Mouse (Mus musculus): ENCODE data around the gene Sv2c.
"Not testable (repeated sequence)": the region's sequence is repeated elsewhere in the genome, so short reads cannot be mapped to it uniquely, and the experiment has no call there.

The Sv2c gene

DNA sequence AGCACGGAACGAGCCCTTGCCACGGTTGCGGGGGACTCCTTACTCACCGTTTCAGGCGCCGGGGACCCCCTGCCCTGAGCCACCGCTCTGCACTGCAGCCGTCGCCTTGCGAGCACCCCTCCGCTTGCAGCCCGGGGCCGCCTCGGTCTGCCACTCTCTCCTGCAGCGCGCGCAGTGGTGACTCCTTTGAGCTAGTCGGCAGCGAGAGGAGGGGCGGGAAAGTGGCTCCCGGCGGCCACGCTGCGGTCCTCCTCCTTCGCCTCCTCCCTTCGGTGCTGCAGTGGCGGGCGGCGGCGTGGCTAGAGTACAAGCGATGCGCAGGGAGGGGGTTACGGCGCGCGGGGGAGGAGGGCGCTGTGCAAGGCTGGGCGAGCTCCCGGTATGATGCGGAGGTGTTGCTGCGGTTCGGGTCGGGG, at the start of gene Sv2c:
Sv2c (minus strand) TSS at position 177 of the 416 bp plus-strand sequence.
- DNase-seq (ENCODE audit: low read depth, low spot score), result peak; percentile 81

DNA sequence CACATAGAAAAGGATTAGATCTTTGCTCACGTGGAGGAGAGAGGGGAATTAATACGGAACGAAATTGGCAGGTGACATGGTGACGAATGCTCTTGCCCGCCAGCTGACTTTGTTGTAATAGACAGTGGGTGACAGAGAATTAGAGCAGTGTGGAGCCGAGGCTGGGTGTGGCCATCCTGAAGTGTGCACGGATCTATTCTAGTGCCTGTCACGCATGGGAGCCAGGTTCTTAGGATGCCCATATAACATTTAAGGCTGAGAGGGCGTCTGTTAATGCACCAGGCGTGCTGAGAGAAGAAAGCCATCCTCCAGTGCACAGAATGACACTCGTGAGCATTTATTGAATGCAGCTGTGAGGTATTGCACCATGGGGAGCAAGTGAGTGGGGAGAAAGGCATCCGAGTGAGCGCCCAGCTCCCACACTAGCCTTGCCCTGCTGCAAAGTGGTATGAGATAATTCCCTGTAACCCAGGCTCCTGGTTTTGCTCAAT, 48.3 kb upstream of the Sv2c start:
- peak; percentile 4 for DNase-seq (ENCODE audit: low read depth, low spot score)

DNA sequence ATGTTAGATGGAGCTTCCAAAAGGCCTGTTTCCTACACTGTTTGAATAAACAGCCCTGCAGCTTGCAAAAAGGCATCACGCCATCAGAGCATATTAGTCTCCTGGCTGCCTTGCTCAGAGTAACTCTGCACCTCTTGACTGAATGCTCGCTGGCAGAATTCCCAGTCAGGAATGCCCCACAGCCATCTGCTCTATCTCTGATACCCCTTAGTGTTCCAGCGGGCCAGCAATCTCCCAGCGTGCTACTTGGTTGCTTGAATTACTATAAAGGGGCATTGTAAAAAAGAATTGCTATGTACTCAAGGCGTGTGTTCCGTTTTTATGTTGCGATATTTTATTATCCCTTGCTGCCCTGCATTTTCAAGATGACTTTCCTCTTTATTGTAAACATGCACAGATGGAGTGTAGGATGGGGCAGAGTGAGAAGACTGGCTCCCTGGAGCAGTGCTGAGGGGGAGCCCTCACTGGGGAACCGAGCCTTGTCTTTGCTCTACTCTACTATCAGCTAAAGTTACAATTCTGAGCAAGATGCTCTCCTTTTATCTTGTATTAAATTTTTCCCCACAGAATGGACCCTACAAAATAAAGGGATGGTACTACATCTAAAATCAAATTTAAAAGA, 43.3 kb upstream of the Sv2c start:
- DNase-seq (ENCODE audit: low read depth, low spot score), result no peak

DNA sequence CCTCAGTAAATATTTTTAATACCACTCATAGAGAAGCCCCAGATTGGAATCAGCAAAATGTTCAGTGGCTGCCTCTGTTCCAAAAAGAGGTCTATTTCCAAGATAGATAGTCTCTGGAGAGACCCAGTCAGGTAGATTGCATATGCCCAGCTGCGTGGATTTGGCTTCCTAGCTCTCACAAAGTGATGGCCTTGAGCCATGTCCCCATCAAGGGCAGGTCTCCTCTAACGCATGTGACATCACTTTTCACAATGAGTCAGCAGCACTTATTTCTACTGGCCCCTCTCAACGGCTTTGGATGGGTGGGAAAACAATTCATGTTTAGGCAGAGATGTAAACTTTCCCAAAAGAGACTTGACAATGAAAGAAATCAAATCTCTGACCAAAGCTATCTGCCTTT, 41.3 kb upstream of the Sv2c start:
- DNase-seq (ENCODE audit: low read depth, low spot score), result no peak

DNA sequence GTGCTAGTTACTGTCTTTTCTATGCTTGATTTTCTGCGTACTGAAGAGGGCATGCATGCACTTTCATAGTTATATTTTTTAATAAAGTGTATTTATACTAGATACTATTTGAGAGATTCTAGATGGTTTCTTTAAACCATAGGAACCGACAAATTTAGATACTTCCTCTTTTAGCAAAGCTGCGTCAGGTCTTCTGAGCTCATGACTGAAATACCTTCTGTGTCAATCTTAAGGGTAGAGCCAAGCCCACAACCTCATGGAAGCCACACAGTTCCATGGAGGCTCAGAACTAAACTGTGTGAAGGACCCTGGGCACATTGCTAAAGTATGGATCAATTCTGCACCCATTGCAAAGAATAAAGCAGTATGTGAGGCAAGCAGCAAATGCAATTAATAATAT, 39.9 kb upstream of the Sv2c start:
- DNase-seq (ENCODE audit: low read depth, low spot score), result no peak

DNA sequence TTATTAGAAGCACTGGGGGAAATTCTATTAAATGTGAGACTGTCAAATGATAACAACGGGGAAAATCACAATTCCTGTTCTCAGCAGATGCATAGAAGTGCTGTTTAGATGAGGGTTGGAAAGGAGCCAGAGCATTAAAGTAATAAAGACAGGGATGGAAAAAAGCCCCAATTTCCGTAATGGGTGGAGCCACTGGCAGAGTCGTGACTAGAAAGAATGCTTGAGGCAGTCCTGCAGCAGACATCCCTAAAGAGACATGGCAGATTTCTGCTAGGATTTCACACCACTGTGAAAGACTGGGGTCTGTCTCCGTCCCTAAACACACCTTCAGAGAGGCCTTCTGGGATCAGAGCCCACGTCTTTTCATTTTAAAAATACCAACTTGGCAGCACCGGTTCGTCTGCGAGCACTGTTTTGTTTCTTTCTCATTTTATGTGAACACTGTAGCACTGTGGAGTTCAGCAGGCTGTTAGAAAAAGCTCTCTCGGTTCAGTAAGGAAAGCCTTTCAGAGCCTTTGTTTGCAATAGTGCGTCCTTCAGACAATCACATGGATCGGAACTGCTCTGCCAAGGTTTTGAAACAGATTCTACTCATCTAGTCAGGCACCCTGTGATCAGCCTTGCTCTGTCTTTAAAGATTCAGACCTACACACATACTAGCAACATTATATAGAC, 36.8 kb upstream of the Sv2c start:
- DNase-seq (ENCODE audit: low read depth, low spot score), result no peak

DNA sequence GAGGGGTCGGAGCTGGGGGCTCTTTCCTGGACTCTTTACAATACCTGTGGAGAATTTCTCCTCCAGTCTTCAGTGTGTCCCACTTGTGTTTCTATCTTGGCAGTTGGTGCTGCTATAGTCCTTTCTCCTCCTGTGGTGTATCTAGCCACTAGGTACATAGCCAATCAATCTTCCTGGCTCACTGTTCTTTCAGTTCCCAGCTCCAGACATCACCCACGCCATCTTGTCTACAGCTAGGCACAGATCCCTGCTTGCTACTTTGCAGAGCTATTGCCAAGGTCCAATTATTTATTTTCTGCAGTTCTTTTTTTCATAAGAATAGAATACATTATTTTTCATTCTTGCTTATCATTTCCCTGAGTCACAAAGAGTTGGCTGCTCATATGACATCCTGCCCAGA, 34.2 kb upstream of the Sv2c start:
- no peak for DNase-seq (ENCODE audit: low read depth, low spot score)

DNA sequence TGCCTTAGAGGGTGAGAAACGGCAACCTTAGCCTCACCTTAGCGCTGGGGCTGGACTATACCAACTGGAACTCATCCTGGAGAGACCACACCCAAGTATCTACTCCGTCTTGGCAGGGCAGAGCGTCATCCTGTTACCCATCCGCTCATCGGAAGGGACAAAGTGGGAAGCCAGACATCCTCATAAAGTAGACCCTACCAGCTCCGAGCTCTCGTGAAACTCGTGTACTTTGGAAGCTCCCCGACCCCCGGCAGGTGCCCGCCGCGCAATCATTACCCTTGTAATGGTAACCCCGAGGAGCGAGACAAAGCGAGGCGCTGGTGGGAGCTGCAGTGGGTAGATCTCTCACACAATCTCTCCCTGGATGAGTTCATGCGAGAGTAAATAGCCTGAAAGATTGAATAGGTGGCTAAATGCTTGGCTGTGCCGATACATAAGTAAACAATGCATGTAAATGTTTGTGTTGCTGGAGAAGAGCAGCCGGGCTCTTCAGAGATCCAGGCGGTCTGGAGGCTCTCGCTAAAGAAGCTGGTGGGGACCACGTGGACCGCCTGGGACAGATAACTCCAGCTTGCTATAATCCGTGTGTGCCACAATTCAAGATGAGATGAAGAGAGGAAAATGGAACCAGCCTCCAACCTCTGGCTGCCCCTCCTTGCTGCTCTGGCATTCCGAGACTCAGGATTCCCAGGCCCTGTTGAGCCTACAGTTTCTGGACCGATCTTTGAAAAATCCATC, 1.2 kb upstream of the Sv2c start:
- peak; percentile 39 for DNase-seq (ENCODE audit: low read depth, low spot score)

DNA sequence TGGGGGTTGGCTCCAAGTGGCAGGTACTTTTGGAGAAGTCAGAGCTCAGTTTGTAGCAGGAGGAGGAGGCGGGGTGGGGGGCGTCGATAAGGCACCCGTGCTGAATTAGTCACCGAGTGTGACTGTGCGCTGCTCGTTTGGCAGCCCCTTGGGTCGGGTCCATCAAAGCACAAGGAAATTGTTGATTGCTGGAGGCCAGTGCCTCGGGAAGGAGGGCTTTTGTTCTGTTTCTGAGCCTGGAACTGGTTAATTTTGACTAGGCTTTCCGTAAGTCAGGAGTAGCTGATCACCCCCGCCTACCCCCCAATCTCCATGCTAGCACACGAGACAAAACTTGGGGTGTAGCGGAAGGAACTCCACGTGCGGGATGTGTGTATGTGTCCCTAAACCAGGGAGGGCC, 456 bp upstream of the Sv2c start:
- peak; percentile 52 for DNase-seq (ENCODE audit: low read depth, low spot score)

DNA sequence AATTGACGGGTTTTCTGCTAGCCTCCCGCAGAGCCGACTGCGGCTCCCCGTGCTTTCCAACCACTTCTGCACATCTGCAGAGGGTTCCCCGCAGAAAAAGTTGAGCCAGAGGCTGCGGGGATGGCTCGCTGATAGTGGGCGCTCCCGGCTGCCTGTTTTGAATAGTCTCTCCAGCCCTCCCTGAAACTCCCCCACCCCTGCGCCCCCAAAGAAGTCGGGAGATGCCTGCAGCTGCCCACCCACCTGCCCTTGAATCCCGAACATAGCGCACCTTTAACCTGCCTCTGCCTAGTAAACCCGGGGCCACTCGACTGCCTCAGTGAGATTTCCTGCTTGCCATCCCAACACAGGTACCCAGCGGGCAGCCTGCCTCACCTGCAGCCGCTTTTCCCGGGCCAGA, 466 bp downstream of the Sv2c start:
- DNase-seq (ENCODE audit: low read depth, low spot score), result no peak

DNA sequence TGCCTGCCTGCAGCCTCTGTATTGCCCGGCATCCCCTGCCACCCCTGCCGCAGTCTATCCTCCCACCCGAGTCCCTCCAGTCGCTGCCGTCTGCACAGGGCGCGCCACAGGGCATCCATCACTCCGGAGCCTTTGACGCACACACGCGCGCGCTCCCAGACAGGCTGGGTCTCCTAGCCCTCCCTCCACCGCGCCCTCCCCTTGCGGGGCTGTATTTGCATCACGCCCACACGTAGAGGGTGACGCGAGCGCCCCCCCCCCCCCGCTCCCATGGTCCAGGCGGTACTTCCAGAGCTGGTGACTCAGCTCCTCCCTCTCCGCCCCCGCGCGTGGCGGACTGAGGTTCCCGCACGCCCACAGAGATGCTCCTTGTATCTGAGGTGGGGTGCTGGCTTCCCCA, 1.3 kb downstream of the Sv2c start:
- peak; percentile 81 for DNase-seq (ENCODE audit: low read depth, low spot score)

DNA sequence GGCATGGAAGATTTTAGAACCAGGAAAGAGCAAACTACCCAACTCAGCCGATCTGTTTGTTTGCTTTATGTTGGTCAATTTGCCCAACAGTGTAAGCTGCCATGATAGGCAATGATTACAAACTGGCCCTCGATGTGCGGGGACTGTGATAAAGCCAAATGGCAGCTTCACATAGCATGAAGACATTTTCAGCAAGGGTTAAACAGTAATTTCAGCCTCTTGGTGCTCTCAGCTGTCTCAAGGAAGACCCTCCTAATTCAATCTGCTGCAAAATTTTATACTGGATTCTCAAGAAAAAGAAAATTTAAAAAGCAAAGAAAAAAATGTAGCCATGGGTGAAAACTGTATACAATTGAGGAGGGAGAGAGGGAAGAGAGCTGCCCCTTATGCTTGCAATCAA, 3.3 kb downstream of the Sv2c start:
- DNase-seq (ENCODE audit: low read depth, low spot score), result no peak

DNA sequence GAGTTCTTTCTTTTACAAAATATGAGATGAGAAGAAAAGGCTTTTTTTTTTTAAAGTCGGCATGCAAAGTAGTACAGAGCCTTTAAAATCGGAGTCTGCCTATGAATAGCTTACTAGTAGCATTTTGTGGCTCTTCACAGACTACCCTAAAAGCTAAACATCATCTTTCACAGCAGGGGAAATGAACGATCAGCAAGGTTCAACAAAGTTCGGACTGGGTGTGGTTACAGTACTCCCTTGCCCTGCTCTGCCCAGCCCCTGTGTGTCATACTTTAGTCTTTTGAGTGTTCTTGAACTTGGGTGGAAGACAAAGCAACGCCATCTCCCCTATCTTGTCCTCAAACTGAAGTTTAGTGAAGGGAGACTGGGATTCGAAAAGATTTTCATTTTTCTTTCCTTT, 5.7 kb downstream of the Sv2c start:
- peak; percentile 37 for DNase-seq (ENCODE audit: low read depth, low spot score)

DNA sequence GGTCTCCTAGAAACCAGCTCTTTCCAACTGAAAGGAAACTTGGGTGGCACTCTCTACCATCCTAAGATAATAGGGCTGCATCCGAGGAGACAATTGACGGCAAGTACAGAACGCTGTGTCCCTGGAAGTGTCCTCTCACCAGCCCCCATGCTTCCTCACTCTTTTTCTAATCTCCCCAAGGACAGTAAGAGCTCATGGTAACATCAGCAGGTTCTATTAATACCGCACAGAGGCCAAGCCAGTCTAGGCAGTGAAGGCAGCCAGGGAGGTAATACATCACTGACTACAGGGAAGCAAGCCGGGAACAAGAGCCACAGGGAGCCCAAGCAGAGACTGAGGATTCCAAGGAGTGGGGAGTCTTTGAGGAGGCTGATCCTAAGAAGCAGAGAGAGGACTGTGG, 7.4 kb downstream of the Sv2c start:
- DNase-seq (ENCODE audit: low read depth, low spot score), result no peak

DNA sequence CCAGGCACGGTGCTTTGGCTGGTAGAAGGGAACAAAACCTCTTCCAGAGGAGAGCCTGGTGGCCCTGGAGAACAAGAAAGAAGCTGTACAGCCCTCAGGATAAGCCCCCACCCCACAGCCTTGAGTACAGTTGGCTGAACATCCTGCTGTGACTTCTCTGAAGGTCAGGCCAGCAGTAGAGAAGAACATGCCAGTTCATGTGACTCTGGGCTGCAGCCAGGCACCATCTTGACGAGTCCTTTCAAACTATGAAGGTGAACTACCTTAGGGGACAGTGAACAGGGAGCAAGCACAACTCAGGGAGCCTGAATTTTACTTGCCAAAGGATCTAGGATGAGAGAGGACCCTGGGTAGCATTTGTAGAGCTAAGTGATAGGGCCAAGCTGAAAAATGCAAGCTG, 19.7 kb downstream of the Sv2c start:
- no peak for DNase-seq (ENCODE audit: low read depth, low spot score)

DNA sequence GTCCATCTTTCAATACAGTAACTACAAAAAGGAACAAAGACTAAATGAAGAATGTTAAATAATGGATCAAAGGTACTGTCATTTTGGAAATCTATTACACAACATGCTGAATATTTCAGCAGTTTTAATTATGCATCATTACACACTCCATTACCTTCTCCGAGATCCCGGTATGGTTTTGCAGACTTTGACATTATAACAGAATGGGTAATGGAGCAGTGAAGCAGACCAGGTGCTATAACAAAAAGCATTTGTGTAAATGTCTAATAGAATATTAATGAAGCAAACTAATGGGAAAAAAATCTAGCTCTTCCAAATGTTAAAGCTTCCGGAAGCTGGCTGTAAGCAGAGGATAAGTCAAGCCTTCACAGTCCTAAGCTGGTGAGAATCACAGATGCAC, 21.6 kb downstream of the Sv2c start:
- no peak for DNase-seq (ENCODE audit: low read depth, low spot score)

DNA sequence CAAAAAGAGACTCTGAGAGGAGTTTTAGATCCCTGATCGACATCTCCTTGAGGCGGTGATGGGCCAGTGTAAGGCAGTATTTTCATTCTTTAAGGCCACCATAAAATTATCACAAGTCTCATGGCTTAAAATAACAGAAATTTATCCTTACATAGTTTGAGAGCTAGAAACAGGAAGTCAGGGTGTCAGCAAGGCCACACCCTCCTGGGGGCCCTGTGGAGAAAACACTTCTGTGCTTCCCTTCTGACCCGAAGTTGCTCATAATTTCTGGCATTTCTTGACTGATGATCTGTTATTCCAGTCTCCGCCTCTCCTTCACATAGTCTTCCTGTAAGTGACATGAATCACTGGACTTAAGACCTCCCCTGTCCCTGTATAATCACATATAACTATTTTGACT, 26.0 kb downstream of the Sv2c start:
- DNase-seq (ENCODE audit: low read depth, low spot score), result no peak

DNA sequence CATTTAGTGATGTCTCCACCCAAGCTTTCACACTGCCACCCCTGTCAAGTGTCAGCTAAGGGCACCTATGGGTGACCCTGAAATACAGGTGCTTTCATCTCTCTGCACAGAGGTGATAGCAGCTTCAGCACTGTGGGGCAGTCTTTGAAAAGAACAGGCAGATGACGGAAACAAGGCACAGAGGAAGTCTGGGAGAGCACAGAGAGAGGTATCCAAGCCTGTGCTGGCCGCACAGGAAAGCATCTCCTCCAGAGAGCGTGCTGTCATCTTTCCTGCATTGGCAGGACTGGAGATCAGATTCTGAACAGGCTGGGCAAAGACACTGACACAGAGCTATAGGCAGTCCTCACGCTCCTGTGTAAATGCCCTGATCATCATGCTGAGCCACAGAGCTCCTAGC, 41.4 kb downstream of the Sv2c start:
- DNase-seq (ENCODE audit: low read depth, low spot score), result no peak

DNA sequence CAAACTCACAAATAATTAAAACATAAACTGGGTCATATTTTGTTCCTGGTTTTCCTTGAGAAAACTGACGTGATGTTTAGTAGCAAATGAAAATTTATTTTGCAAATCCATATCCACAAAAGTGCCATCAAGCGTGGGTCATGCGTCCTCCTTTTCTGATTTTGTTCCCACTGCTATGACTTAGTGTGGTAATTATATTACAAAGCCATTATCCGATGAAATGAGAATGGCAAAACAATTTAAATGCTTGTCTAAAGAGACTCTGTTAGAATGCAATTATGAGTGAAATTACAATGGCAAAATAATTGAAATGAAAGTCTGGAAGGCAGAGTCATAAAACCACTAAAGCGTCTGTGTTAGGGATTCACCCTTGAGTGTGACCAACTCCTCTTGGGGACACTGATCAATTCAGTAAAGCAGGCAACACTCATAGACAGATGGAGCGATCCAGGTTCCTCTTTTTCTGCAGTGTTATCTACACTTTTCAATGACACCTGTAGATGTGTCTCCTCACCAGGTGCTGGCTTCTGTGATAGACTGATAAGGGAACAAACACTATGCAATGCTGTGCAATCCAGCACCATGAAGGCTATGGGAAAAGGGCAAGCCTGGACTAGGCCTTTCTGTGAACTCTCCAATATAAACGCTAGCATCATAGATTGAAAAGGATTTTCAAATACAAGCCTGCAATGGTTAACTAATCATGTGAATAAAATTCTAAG, 46.6 kb downstream of the Sv2c start:
- DNase-seq (ENCODE audit: low read depth, low spot score), result no peak

DNA sequence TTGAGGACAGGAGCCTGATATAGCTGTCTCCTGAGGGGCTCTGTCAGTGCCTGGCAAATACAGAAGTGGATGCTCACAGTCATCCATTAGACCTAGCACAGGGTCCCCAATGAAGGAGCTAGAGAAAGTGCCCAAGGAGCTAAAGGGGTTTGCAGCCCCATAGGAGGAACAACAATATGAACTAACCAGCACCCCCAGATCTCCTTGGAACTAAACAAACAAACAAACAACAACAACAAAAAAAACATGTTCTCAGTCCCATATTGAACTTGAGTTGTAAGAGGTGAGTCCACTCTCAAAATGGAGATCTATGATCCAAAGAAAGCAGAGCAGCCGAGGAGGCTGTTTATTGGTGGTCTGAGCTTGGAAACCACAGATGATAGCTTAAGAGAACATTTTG, 50.6 kb downstream of the Sv2c start, which contains the start of gene Gm17190:
Gm17190 (plus strand) TSS at position 301 of the 400 bp plus-strand sequence.
- DNase-seq (ENCODE audit: low read depth, low spot score), result not testable (repeated sequence)

DNA sequence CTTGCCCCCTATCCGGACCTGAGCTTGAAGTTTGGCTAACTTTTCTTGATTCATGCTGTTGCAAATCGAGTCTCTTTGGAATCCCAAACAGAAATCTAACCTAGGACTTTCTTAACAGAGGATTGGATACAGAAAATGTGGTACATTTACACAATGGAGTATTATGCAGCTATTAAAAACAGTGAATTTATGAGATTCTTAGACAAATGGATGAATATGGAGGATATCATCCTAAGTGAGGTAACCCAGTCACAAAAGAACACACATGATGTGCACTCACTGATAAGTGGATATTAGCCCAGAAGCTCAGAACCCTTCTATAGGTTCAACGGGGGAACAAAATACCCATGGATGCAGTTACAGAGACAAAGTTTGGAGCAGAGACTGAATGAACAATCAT, 51.1 kb downstream of the Sv2c start, which contains the start of gene Gm20075:
Gm20075 (minus strand) TSS at position 101 of the 400 bp plus-strand sequence.
- not testable (repeated sequence) for DNase-seq (ENCODE audit: low read depth, low spot score)

DNA sequence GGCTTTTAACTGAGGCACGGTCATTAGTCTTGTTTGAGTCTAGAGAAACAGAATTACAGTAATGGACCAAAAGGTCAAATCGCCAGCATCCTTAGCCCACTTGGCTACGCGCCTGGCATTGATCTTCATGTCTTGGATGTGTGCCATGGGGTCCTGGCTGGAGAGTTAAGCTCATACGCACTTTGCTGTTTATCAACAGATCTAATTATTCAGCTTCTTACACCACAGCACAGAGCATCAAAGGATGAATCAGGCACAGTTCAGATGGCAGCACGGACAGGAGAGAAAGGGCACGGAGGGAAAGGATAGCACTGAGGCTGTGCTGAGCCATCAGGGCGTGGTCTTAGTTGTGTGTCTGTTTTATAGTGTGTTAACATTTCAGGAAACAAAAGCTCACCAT, 58.8 kb downstream of the Sv2c start:
- no peak for DNase-seq (ENCODE audit: low read depth, low spot score)
